Mouse (Mus musculus) bone marrow, adult 2 months (tissue): ENCODE data around the gene Hck. TPM values are rescaled to one million over a fixed set of nuclear protein-coding genes. Genes with fewer than 3 reads are reported as not detected.

Experiments
- H3K27ac ChIP-seq: fragments of 200-500 bp; 2 replicates; pipeline ENCODE4 v1.5.1; 2012; ENCODE audit warnings: low read depth, mild to moderate bottlenecking, control low read depth, inconsistent platforms, low read length; ENCODE audit not compliant: control insufficient read depth, poor library complexity, insufficient read depth
- H3K4me1 ChIP-seq: fragments of 200-500 bp; 2 replicates; pipeline ENCODE4 v1.6.1; 2011; ENCODE audit warnings: low read length; ENCODE audit not compliant: control insufficient read depth, insufficient read depth
- H3K4me3 ChIP-seq: fragments of 200-500 bp; replicated peaks from 2 replicates; pipeline ENCODE3; 2011; ENCODE audit warnings: mild to moderate bottlenecking, low read depth, low read length, control low read depth; ENCODE audit not compliant: control insufficient read depth
- CTCF ChIP-seq: fragments of 200-500 bp; IDR thresholded peaks from 2 replicates; pipeline ENCODE4 v1.5.1; 2011; ENCODE audit warnings: low read length, control low read depth; ENCODE audit not compliant: control insufficient read depth, insufficient read depth
- POLR2A ChIP-seq: fragments of 200-500 bp; IDR thresholded peaks from 2 replicates; pipeline ENCODE4 v1.6.1; 2011; ENCODE audit warnings: low read depth, mild to moderate bottlenecking, control low read depth, low read length, borderline replicate concordance; ENCODE audit not compliant: control insufficient read depth
- WGBS: fragments of 180-500 bp; shearing (Covaris S2); methylation state at CpG from one replicate; pipeline ENCODE4 v1.1.7; 2018; 5-methylcytosine and 5-hydroxymethylcytosine counted together
- polyA plus RNA-seq: library from polyadenylated mRNA; stranded (reverse); fragments of >200 nt; gene quantifications from 2 replicates; pipeline ENCODE4 v1.2.4, GENCODE M21; 2011; ENCODE audit warnings: low replicate concordance; ENCODE audit not compliant: missing spikeins, insufficient read depth, insufficient read length

Hck gene
- polyA plus RNA-seq, 1 experiment, result 54.3 TPM

DNA sequence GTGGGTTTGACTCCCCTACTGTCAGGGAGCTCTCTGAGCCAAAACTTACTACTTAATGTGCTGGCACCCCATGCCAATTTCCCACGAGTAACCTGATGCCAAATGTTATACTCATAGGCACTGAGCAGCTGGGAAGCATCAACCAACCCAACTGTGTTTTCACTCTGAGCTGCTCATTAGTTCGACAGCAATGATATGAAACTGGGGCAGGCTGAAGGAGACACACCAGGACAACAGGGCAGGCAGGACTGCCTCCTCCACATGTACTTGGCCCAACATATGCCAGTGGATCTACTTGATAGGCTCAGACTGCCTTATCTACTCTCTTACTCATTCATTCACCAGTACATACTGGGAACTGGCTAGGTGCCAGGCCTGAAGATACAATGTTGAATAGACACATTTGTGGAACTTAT is 77.9 kb downstream of the Hck start:
- no peak for TF ChIP-seq POLR2A
- TF ChIP-seq CTCF, result no peak
- Histone ChIP-seq H3K27ac (no peak overlapping the region), H3K4me1 (no peaks in the 10 kb centered on the region), H3K4me3 (no peak overlapping the region)
- 68% methylated on average over 2 of the region's 2 CpGs for WGBS

DNA sequence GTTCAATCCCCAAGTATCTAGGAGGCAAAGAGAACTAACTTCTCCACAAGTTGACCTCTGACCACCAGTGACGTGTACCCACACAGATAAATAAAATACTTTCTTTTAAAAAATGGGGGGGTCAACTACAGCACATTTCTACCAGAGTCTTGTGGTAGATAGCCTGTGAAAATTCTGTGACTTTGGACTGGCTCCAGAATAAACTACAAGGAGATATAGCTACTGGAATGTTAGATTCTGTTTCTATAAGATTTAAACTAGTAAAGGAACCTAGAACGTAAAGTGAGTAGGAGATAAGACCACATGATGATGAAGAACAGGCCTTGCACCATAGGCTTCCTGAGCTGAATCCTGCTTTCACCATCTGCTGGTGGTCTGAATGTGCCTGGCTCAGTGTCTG is 79.6 kb downstream of the Hck start:
- TF ChIP-seq CTCF (no peak), POLR2A (no peak)
- H3K4me3 ChIP-seq, result no peak overlapping the region
- H3K27ac ChIP-seq, result no peak overlapping the region
- WGBS, result 70% methylated on average over 2 of the region's 2 CpGs
- H3K4me1 ChIP-seq, result no peaks in the 10 kb centered on the region

- no peaks in the 10 kb centered on the region for H3K4me1 ChIP-seq
These were observed 83.0 kb downstream of the Hck start for GRCm38 (mm10) chr2:153191242-153191641.

DNA sequence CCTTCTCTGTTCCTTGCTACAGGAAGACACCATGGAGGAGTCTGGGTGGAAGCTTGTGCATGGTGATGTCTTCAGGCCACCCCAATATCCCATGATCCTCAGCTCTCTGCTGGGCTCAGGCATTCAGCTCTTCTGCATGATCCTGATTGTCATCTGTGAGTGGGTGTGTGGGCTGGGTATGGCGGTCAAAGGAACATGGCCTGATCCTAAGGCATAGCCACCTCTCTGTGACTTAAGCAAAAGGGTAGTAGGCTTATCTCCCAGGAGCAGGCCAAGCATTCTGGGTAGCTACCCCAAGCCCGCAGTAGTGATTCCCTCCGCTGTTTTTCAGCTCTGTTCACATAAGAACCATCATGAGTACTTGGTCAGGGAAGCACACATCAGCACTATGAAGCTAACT is 86.0 kb downstream of the Hck start:
- 88% methylated on average over 3 of the region's 3 CpGs for WGBS
- no peak overlapping the region for H3K27ac ChIP-seq
- peaks cover 1% of the 10 kb centered on the region; the same call in 1 of the 2 replicates for H3K4me1 ChIP-seq

More at GRCm38 (mm10) chr2:153191242-153191641, 83.0 kb downstream of the Hck start:
- Histone ChIP-seq H3K4me3 (no peak overlapping the region), H3K27ac (no peak overlapping the region)
- 71% methylated on average over 2 of the region's 2 CpGs for WGBS
- TF ChIP-seq CTCF (no peak), POLR2A (no peak)

GRCm38 (mm10) chr2:153198485-153198884 is 90.2 kb downstream of the Hck start:
- Histone ChIP-seq H3K4me3 (no peak overlapping the region), H3K4me1 (peaks cover 1% of the 10 kb centered on the region; the same call in 1 of the 2 replicates), H3K27ac (no peak overlapping the region; the same call in 1 of the 2 replicates)
- WGBS, result 27% methylated on average over 5 of the region's 5 CpGs
- no peak for TF ChIP-seq POLR2A
- no peak for TF ChIP-seq CTCF

More for the DNA sequence above, 86.0 kb downstream of the Hck start:
- H3K4me3 ChIP-seq, result no peak overlapping the region
- no peak for TF ChIP-seq POLR2A
- TF ChIP-seq CTCF, result no peak

DNA sequence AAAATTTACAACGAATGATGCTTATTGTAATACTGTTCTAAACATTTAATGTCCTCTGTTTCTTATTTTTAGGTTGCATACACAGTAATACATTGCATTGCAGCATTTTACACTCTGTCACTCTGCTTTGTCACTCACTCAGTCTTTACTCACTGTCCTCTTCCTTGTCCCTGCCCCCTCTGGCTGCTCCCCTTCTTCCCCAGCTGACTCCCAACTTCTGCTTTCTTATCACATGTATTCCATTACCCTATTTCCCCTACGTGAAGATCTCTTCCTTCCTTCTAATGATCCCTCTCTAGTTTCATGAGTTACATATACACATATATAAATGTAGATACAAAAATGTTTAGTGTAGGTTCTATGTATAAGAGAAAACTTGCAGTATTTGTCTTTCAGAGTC is 90.8 kb downstream of the Hck start:
- TF ChIP-seq POLR2A (no peak), CTCF (no peak)
- H3K27ac ChIP-seq, result no peak overlapping the region
- H3K4me3 ChIP-seq, result no peak overlapping the region
- H3K4me1 ChIP-seq, result peaks cover 1% of the 10 kb centered on the region; the same call in 1 of the 2 replicates
- 24% methylated on average over 2 of the region's 2 CpGs for WGBS

Other genes with a start within 250 kb of the Hck start
- gene Mylk2, start 197.1 kb upstream of the Hck start, polyA plus RNA-seq, result 1.0 TPM in 1 of 2 replicates, not detected in the other
- not detected in 2 replicates for gene Foxs1, start 175.3 kb upstream of the Hck start, polyA plus RNA-seq
- gene Dusp15, start 156.8 kb upstream of the Hck start, polyA plus RNA-seq, result not detected in 2 replicates
- gene Ttll9, start 146.0 kb upstream of the Hck start, polyA plus RNA-seq, result not detected in 2 replicates
- gene Pdrg1, start 93.0 kb upstream of the Hck start, polyA plus RNA-seq, result 29.8 and 30.9 TPM in 2 replicates
- not detected in 2 replicates for gene Xkr7, start 76.6 kb upstream of the Hck start, polyA plus RNA-seq
- gene Ccm2l, start 42.5 kb upstream of the Hck start, polyA plus RNA-seq, result 4.8 and 8.3 TPM in 2 replicates
- gene Tm9sf4, start 52.8 kb downstream of the Hck start, polyA plus RNA-seq, result 12.6 and 18.3 TPM in 2 replicates
- 2.5 and 5.5 TPM in 2 replicates for gene Tspyl3, start 117.0 kb downstream of the Hck start, polyA plus RNA-seq
- 8.8 and 10.8 TPM in 2 replicates for gene Plagl2, start 133.0 kb downstream of the Hck start, polyA plus RNA-seq
- gene Pofut1, start 133.1 kb downstream of the Hck start, polyA plus RNA-seq, result 8.2 and 12.6 TPM in 2 replicates
- 6.3 and 10.9 TPM in 2 replicates for gene Kif3b, start 182.9 kb downstream of the Hck start, polyA plus RNA-seq
- gene Asxl1, start 237.4 kb downstream of the Hck start, polyA plus RNA-seq, result 35.7 and 56.2 TPM in 2 replicates